Mouse (Mus musculus) spleen, adult 2 months (tissue): Measurements from ENCODE around the gene Wfdc3.

ENCODE experiments used
- CTCF ChIP-seq: fragments of 200-500 bp; IDR thresholded peaks from 2 replicates; pipeline ENCODE4 v1.5.1; 2011; ENCODE audit warnings: mild to moderate bottlenecking, inconsistent platforms; ENCODE audit not compliant: insufficient read depth, insufficient read length, insufficient replicate concordance; ENCODE audit errors: extremely low read depth
- POLR2A ChIP-seq: fragments of 200-500 bp; IDR thresholded peaks from 2 replicates; pipeline ENCODE4 v1.6.1; 2011; ENCODE audit warnings: low read depth, low read length, inconsistent platforms

DNA sequence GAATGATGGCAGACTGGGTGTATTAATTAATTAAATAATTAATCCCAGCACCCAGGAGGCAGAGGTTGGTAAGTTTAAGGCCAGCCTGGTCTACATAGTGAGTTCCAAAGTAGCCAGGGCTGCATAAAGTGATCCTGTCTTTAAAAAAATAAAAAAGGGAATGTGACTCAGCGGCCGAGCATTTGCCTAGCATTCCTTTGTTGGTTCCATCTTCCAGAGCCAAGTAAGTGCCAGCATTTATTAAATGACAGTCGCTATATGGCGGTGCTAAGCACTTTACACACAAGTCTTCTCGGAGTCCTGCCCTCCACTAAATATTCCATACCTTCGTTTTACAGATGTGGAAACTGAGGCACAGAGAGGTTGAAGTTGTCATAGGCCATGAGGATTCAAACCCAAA is 30.4 kb upstream of the Wfdc3 start:
- TF ChIP-seq POLR2A (no peak), CTCF (no peak)
